Mouse (Mus musculus) kidney, adult 2 months (tissue): ENCODE measurements around the gene Hexa.

Experiments
- CTCF ChIP-seq: fragments of 200-500 bp; conservative IDR thresholded peaks from 2 replicates; pipeline ENCODE4 v1.5.1; 2011; ENCODE audit warnings: low read depth, mild to moderate bottlenecking, control low read depth, low read length, moderate library complexity, mixed read lengths; ENCODE audit not compliant: insufficient read depth, insufficient read length
- POLR2A ChIP-seq: fragments of 200-500 bp; IDR thresholded peaks from one replicate; pipeline ENCODE4 v1.6.1; 2011; ENCODE audit warnings: low read depth, low read length, control low read depth

DNA sequence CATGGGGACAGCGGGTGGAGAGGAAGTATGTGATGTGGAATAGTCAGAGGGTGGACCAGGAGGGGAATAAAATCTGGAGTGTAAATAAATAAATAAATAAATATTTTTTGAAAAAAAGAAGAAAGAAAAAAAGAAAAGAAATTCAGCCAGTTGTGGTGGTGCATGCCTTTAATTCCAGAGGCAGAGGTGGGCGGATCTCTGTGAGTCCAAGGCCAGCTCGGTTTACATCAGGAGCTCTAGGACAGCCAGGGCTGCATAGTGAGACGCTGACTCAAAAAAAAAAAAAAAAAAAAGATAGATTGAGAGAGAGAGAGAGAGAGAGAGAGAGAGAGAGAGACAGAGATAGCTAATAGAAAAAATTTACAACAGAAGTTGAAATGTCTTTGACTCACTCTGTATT lies 27.0 kb upstream of the Hexa start:
- no peak for TF ChIP-seq CTCF
- TF ChIP-seq POLR2A = no peak
